Mouse (Mus musculus) midbrain, postnatal 0 days (tissue): ENCODE results near the gene Slc27a4. TPM values are rescaled to one million over a fixed set of nuclear protein-coding genes. Genes with fewer than 3 reads are reported as not detected.

Experiments
- ATAC-seq: fragments of 200-750 bp; cut with Nextera tagmentation; 2 replicates; pipeline ENCODE4 v1.8.0; 2017; ENCODE audit warnings: moderate number of reproducible peaks, mild to moderate bottlenecking, moderate TSS enrichment, moderate library complexity; ENCODE audit not compliant: low FRiP score
- DNase-seq: peaks from one replicate; pipeline ENCODE4 v3.0.0-alpha.2; 2015; ENCODE audit warnings: low spot score
- H3K27ac ChIP-seq: fragments of 300-500 bp; sonication (generic); 2 replicates; pipeline ENCODE4 v1.5.1; 2014; ENCODE audit warnings: low read depth, mild to moderate bottlenecking, low read length, mixed read lengths
- H3K27me3 ChIP-seq: fragments of 300-500 bp; sonication (generic); 2 replicates; pipeline ENCODE4 v1.6.1; 2014; ENCODE audit warnings: low read length, control low read depth, mixed read lengths; ENCODE audit not compliant: insufficient read depth
- H3K36me3 ChIP-seq: fragments of 300-500 bp; sonication (generic); 2 replicates; pipeline ENCODE4 v1.6.1; 2014; ENCODE audit warnings: low read length, control low read depth, mixed read lengths; ENCODE audit not compliant: insufficient read depth
- H3K4me1 ChIP-seq: fragments of 300-500 bp; sonication (generic); 2 replicates; pipeline ENCODE4 v1.6.1; 2014; ENCODE audit warnings: mild to moderate bottlenecking, control low read depth, antibody characterized with exemption, low read length, mixed read lengths; ENCODE audit not compliant: insufficient read depth
- H3K4me2 ChIP-seq: fragments of 300-500 bp; sonication (generic); 2 replicates; pipeline ENCODE4 v1.6.1; 2014; ENCODE audit warnings: low read depth, mild to moderate bottlenecking, low read length, mixed read lengths; ENCODE audit not compliant: poor library complexity, severe bottlenecking
- H3K4me3 ChIP-seq: fragments of 300-500 bp; sonication (generic); 2 replicates; pipeline ENCODE4 v1.5.1; 2014; ENCODE audit warnings: low read depth, mild to moderate bottlenecking, low read length, moderate library complexity
- H3K9ac ChIP-seq: fragments of 300-500 bp; sonication (generic); replicated peaks from 2 replicates; pipeline ENCODE4 v1.6.1; 2014; ENCODE audit warnings: mild to moderate bottlenecking, low read length, moderate library complexity, mixed read lengths; ENCODE audit not compliant: poor library complexity, severe bottlenecking
- H3K9me3 ChIP-seq: fragments of 300-500 bp; sonication (generic); 2 replicates; pipeline ENCODE4 v1.6.1; 2016; ENCODE audit warnings: low read length, control low read depth
- CTCF ChIP-seq: IDR thresholded peaks from 2 replicates; pipeline ENCODE4 v1.5.1; 2016; ENCODE audit warnings: antibody characterized with exemption, mild to moderate bottlenecking
- WGBS: fragments of 180-500 bp; shearing (Covaris S2); extraction: QIAGEN DNeasy Blood & Tissue Kit; methylation state at CpG from one replicate; pipeline ENCODE4 v1.1.7; 2014; 5-methylcytosine and 5-hydroxymethylcytosine counted together
- polyA plus RNA-seq: library from polyadenylated mRNA; unstranded; fragments of >200 nt; fragmentation: Nextera tagmentation; extraction: Ambion mirVana; gene quantifications from 2 replicates; pipeline ENCODE4 v1.2.1, GENCODE M21; 2015
- total RNA-seq: library from RNA; depleted of rRNA; stranded (reverse); fragments of >200 nt; gene quantifications from 2 replicates; pipeline ENCODE4 v1.2.3, GENCODE M21; 2014

Slc27a4 gene
- total and polyA plus RNA-seq, 2 experiments from 2014 or later: 48.5 to 128 TPM

DNA sequence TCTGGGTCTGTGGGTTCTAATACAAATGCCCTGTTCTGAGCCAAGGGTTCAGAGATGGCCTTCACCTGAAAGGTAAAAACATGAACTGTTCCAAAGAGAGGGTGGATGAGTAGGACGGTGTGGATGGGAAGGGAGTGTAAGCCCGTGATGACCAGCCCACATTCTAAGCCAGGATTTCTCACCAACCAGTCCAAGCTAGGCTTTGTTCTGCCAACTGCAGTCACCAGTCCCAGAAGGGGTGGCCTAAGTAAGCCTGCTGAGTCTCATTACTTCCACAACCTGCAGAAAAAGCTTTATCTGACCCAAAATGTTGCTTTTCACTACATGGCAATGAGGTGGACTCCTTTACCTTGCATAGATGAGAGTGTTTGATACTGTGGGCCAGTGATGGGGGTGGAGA lies 41.7 kb downstream of the Slc27a4 start:
- Histone ChIP-seq H3K36me3 (peaks cover 15% of the 10 kb centered on the region), H3K27me3 (no peaks in the 10 kb centered on the region), H3K4me2 (no peak overlapping the region), H3K4me3 (no peak overlapping the region), H3K27ac (no peak overlapping the region), H3K9me3 (no peaks in the 10 kb centered on the region), H3K4me1 (no peaks in the 10 kb centered on the region; the same call in 1 of the 2 replicates), H3K9ac (no peak overlapping the region)
- no peak for TF ChIP-seq CTCF
- 37% methylated on average over 2 of the region's 2 CpGs for WGBS
- ATAC-seq: no peak
- DNase-seq: no peak

DNA sequence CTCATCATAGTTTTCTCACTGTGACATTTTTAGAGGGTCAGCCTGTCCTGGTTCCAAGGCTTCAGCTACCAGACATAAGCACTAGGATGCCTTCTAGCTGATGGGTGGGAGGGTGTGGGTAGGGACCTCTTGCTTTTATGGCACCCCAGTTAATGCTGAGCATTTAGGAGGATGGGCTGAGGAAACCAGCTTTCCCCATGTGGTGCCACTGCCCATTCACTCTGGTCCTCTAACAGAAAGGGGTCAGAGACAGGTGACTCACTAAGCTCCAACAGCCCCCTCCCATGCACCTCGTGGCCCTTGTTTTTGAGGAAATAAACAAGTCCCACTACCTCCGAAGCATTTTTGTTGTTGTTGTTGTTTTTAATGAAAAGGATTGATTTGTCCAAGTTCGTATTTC lies 42.2 kb downstream of the Slc27a4 start:
- H3K4me2 ChIP-seq: peak overlapping the region; percentile 82
- H3K36me3 ChIP-seq: peaks cover 15% of the 10 kb centered on the region
- H3K27ac ChIP-seq: no peak overlapping the region
- no peak for TF ChIP-seq CTCF
- H3K9me3 ChIP-seq: no peaks in the 10 kb centered on the region
- no peaks in the 10 kb centered on the region; the same call in 1 of the 2 replicates for H3K4me1 ChIP-seq
- WGBS: 14% methylated on average over 3 of the region's 3 CpGs
- H3K27me3 ChIP-seq: no peaks in the 10 kb centered on the region
- H3K9ac ChIP-seq: 0 out of 2 replicates have a peak overlapping the region, but pooled peaks have one; percentile 89
- ATAC-seq (no peak), DNase-seq (no peak)
- peak overlapping the region; percentile 56 for H3K4me3 ChIP-seq

- Histone ChIP-seq H3K9me3 (no peaks in the 10 kb centered on the region), H3K4me1 (no peaks in the 10 kb centered on the region; the same call in 1 of the 2 replicates), H3K4me3 (peak overlapping the region; percentile 56), H3K27ac (peak overlapping the region; percentile 55; the same call in 1 of the 2 replicates), H3K36me3 (peaks cover 14% of the 10 kb centered on the region), H3K4me2 (peak overlapping the region; percentile 82), H3K27me3 (no peaks in the 10 kb centered on the region), H3K9ac (peak overlapping the region; percentile 89)
- no peak for ATAC-seq
- no peak for TF ChIP-seq CTCF
- no peak for DNase-seq
- WGBS: 7% methylated on average over 25 of the region's 25 CpGs
Observed at GRCm38 (mm10) chr2:29845636-29846035, 43.2 kb downstream of the Slc27a4 start.

GRCm38 (mm10) chr2:29846061-29846853 lies 43.8 kb downstream of the Slc27a4 start:
- no peaks in the 10 kb centered on the region for H3K9me3 ChIP-seq
- peak; percentile 55 for ATAC-seq
- H3K4me3 ChIP-seq: peak overlapping the region; percentile 56
- H3K27ac ChIP-seq: peak overlapping the region; percentile 55
- 3% methylated on average over 44 of the region's 47 CpGs for WGBS
- H3K36me3 ChIP-seq: peaks cover 12% of the 10 kb centered on the region
- peak overlapping the region; percentile 89 for H3K9ac ChIP-seq
- H3K4me1 ChIP-seq: no peaks in the 10 kb centered on the region; the same call in 1 of the 2 replicates
- peak; percentile 59 for DNase-seq
- no peaks in the 10 kb centered on the region for H3K27me3 ChIP-seq
- no peak for TF ChIP-seq CTCF
- peak overlapping the region; percentile 82 for H3K4me2 ChIP-seq

GRCm38 (mm10) chr2:29846911-29847310 lies 44.5 kb downstream of the Slc27a4 start:
- peak overlapping the region; percentile 82 for H3K4me2 ChIP-seq
- 32% methylated on average over 3 of the region's 3 CpGs for WGBS
- H3K9ac ChIP-seq: no peak overlapping the region
- H3K27me3 ChIP-seq: no peaks in the 10 kb centered on the region
- DNase-seq: no peak
- TF ChIP-seq CTCF: no peak
- ATAC-seq: no peak
- peaks cover 10% of the 10 kb centered on the region for H3K36me3 ChIP-seq
- peak overlapping the region; percentile 56; the same call in 1 of the 2 replicates for H3K4me3 ChIP-seq
- H3K9me3 ChIP-seq: no peaks in the 10 kb centered on the region
- H3K4me1 ChIP-seq: no peaks in the 10 kb centered on the region; the same call in 1 of the 2 replicates
- H3K27ac ChIP-seq: no peak overlapping the region

GRCm38 (mm10) chr2:29849041-29849440 lies 46.6 kb downstream of the Slc27a4 start:
- no peaks in the 10 kb centered on the region for H3K9me3 ChIP-seq
- H3K4me2 ChIP-seq: no peak overlapping the region
- TF ChIP-seq CTCF: no peak
- WGBS: 39% methylated on average over 8 of the region's 8 CpGs
- no peaks in the 10 kb centered on the region; the same call in 1 of the 2 replicates for H3K4me1 ChIP-seq
- DNase-seq (no peak), ATAC-seq (no peak)
- no peaks in the 10 kb centered on the region for H3K27me3 ChIP-seq
- no peak overlapping the region for H3K4me3 ChIP-seq
- no peak overlapping the region for H3K9ac ChIP-seq
- no peaks in the 10 kb centered on the region for H3K36me3 ChIP-seq
- no peak overlapping the region for H3K27ac ChIP-seq
